Mouse (Mus musculus): ENCODE results near the gene Pomp.
"Not testable (repeated sequence)": the region's sequence is repeated elsewhere in the genome, so short reads cannot be mapped to it uniquely, and the experiment has no call there.

Pomp gene

DNA sequence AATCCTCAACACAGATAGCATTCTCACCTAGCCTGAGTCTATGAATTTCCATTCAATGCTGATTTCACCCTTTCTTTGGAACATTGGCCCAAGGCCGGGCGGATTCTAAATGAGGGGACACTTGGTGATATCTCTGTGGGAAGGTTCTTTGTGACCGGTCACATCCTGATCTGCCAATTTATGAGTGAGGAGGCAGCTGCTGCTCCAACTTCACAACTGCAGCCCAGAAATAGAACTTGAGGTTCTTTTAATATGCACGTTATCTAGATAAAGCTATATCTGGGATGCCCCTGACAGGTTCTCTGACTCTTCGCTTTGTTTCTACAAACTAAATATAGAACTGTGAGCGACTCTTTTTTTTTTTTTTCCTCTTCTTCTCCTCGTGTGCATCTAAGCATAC lies 10.1 kb upstream of the Pomp start:
- no peak for DNase-seq (ENCODE audit: low spot score in 2 of 2)

DNA sequence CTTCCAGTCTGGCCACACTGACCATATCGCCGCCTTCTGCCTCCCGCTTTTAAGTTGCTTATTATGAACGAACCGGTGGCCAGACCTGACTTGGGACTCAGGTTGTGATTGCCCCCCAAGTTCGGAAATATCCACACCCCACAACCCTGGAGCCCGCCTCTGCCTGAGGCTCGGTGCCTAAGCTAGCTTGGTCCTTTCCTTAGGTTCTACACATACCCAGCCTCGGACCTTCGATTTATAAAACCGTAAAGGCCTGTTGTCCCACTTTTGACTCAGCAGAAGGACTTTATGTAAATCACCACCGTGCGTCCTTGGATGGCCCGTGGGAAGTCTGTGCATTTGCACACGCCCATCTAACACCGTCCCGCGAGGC lies 199 bp upstream of the Pomp start:
- no peak for DNase-seq (ENCODE audit: low spot score in 2 of 2)

DNA sequence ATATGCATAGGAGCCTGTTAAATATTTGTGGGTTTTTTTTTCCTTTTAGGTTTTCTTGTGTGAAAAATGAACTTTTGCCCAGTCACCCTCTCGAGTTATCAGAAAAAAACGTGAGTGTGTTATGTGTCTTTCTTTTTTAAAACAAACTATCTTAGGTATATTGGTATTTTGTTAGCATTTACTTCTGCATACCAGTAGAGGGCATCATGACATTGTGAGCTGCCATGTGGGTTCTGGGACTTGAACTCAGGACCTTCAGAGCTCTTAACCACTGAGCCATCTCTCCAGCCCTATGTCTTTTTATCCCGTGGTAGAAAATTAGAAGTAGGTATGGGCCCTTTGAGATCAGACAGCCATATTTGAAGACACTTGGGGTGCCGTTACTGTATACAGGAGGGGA lies 8.4 kb downstream of the Pomp start:
- no peak for DNase-seq (ENCODE audit: low spot score in 2 of 2)

DNA sequence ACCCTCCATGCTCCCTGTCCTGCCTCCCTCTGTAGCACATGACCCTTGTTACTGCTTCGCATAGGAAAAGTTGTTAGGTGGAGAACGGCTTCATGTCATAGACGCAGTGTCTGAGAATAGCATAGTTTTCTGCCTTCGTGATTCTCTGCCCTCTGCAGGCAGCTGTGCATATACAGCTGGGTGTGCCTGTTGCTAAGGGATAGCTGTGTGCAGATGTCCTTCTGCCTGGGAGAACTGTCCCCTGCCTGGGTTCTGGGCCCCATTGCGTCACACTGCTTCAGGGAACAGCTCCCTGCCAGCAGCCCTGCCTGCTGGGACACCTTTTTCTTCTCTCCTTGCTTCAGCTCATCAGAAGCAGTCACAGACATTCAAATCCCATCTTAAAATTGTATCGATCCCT lies 9.3 kb downstream of the Pomp start:
- no peak for DNase-seq (ENCODE audit: low spot score in 2 of 2)

DNA sequence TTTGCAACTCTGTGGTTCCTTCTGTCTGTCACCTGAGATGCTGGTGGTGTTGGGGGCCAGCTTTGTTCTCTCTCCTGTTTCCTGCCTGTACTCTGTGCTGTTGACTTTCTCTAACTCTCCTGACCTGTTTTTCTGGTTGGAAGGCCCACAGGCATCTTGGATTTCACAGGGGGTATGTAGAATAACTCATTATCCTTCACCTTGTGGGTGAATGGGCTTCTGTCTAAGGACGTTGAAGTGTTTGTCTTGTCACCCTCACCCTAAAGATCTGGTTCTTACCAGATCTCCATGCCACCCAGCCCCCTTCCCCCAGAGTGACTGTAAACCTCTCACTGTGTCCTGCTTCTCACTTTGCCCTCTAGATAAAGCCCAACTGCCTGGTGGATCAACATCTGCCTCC lies 10.0 kb downstream of the Pomp start:
- DNase-seq (ENCODE audit: low spot score in 2 of 2) = no peak

DNA sequence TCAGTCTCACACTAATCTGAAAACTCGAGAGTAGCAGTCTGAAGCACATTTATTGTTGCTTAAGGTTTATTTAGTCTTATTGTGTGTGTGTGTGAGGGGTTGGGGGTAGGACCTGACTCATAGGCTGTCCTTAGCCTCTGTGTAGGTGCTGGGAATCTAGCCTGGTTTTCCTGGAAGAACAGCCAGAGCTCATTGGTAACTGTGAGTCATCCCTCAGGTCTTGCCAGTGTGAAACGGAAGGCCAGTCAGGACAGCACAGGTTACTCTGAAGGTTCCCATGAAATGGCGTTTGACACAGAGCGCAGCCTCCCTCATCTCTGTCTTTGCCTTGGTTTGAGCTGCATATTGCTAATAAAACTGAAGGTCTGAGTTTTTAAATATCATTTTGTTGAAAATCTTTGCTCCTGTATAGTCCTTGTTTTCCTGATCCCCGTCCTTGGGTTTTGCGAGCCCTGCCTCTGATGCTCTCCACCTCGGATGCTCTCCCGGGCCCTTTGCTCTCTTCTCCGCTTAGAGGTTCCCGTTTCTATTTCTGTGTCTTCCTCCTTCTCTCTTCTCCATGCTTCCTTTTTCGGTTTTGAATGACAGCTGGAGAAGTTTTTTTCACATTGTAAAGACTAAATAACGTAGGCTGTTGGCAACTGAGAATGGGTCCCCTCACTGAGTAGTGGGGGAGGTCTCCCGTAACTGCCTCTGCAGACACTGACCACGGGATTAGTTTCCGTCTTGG lies 11.0 kb downstream of the Pomp start:
- DNase-seq (ENCODE audit: low spot score in 2 of 2) = no peak

DNA sequence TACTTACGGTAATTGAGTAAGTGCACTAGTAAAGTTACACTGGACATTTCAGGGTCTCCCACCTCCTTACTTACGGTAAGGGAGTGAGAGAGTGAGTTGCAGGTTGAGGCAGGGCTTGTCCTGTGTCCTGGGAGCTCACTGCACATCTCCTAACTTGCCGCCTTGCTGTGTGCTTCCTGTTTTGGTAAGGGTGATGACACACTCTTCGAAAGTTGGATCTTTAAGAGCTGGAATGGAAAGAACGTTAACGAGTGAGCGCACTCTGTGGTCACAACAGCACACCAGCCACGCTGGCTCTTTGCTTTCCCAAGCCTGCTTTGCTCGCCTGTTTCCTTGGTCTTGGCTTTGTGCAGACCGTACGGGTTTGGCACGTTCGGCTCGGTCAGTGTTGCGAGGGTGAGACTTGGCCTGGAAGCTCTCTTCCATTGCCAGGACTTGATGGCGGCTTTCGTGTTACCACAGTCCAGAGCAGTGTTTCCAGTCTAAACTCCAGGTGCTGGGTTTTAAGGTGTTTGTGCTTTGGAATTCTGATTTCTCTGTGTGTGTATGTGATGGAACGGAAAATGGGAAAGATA lies 14.3 kb downstream of the Pomp start:
- DNase-seq (ENCODE audit: low spot score in 2 of 2) = no peak

DNA sequence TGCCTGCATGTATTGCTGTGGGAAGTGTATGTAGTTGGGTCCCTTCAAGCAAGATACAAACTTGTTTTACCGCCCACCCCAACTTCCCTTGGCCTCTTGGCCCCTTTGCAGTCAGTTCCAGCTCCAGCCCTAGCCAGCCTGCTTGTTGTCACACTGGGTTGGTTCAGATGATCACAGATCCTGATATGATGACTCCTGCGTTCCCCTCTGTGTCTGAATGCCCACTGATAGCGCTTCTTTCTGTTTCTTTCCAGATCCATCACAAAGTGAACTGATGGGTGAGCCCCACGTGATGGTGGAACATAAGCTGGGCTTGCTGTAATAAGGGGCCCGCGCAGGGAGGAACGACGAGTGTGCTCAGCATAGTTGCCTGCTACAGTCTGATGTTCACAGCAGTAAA lies 14.9 kb downstream of the Pomp start:
- DNase-seq (ENCODE audit: low spot score in 2 of 2) = no peak

DNA sequence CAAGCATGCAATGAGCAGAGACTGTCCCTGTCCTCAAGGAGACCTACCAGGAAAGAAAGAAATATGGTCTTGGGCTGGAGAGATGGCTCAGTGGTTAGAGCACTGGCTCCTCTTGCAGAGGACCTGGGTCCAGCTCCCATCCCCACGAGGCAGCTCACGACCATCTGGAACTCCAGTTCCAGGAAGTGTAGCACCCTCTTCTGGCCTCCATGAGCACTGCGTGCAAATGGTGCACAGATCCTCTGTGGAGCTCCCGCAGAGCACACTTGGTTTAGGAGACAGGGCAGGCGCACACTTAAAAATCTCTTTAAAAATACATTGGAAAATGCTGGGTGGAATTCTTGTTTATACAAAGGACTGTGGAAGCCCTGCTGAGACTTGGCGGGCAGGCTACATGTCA lies 17.3 kb downstream of the Pomp start:
- DNase-seq (ENCODE audit: low spot score in 2 of 2) = peak in 1 of 2 experiments; percentile 18

DNA sequence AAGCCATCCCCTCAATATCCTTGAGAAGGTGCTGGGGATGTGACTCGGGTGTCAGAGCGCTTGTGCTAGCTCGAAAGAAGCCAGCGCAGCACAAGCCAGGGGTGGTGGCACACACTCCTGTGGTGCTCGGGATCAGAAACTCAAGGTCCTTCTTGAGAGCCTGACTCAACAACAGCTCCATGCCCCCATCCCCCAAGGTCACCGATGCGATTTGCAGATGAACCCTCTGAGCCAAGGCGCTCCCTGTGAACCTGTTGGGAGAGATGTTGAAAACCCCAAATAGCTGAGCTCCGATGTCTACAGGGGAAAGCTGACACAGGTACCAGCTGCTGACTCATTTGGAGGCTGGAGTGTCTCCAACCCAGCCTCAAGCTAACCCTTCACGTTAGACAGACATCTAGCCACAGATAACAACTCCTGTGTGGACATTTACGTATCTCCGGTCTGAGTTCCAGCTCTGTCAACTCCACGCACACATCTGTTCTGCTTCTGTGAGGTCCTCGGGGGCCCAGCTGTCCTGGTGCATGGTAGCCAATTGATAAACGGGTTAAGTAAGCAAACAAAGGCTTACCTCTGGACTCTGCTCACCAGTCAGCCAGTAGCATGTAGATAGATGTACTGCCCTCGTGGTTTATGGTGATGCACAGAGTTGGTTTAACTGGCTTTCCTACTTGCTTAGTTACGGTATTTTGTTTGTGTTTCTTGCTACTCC lies 19.9 kb downstream of the Pomp start:
- DNase-seq (ENCODE audit: low spot score in 2 of 2) = no peak

DNA sequence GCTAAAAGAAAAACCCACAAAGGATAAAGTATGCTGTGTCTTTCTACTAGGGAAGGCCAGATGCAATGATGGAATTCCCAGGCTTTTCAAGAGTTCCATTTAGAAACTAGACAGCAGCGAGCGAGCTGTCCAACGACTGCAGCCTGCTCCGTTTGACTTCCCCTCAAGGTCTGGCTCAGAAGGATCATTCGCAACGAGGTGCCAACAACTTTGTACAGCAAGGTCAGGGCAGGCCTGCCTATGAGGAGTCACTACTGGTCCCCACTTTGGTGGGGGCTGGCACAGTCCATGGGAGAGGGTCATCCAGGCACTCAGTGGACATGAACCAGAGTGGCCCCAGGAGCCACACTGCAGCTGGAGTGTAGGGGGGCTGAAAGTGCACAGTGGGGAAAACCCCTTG lies 23.3 kb downstream of the Pomp start:
- no peak for DNase-seq (ENCODE audit: low spot score in 2 of 2)

DNA sequence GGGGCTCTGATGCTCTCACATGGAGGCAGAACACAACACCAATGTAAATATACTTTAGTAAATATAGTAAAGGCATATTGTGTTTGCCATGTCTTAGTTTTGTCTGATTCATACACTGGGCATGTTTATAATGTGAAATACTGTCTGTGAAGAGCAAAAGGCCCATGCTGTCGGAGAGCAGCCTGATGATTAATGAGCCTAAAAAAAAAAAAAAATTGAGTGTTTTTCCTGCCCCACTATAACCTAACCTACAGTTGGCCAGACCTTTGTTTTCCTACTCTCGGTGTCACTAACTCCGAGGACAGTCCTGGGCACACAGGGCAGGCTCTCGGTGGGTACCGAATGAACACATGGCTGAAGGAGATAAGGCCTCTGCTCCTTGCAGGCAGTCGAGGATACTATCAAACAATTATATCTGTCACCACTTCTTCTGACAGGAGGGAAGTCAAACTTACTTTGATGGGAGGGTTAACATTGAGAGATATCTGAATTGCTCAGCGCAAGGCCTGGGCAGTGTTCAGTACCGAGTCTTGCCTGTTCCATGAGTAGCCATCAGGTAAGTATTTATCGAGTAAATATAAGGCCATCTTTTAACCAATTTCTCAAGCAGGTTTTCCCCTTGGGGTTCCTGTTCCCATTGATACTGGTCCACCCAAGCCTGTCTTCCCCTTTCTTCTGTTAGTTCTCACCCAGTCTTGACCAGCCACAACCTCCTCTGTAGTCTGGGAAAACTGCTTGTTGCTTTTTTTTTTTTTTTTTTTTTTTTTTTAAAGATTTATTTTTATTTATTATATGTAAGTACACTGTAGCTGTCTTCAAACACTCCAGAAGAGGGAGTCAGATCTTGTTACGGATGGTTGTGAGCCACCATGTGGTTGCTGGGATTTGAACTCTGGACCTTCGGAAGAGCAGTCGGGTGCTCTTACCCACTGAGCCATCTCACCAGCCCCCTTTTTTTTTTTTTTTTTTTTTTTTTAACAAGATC lies 28.3 kb downstream of the Pomp start:
- no peak for DNase-seq (ENCODE audit: low spot score in 2 of 2)

DNA sequence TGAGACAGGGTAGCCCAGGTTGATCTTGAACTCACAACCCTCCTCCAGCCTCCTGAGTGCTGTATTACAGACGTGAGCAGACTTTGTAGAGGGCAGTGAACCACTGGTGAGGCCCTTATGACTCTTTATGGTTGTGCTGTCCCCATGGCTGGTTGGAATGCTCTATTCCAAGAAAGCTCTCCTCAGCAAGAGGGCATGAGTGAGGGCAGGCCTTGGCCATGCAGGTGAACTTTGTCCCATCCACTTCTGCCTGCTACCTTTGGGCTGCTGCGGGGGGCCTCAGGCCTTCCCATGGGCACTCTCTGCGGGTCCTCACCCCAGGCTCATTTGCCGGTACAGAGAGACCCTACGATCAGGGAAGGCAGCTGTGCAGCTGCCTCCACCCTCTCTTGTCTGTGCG lies 32.5 kb downstream of the Pomp start:
- DNase-seq (ENCODE audit: low spot score in 2 of 2) = no peak

DNA sequence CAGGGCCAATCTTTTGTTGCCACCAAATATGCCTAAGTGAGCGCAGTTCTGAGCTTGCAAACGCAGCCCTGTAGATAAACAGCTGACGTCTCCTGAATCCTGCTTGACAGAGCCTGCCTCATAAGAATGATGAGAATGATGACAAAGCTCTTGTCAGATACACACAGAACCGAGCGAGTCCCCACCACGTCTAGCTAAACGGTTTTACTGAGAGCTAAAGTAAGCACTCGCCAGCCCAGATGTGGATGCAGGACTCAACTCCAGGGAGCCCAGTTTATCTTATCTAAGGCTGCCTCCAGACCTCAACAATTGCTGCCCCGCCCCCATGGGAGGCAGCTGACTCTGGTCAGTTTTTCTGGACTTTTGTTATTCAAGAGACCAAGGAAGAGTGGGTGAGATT lies 32.9 kb downstream of the Pomp start:
- no peak for DNase-seq (ENCODE audit: low spot score in 2 of 2)

DNA sequence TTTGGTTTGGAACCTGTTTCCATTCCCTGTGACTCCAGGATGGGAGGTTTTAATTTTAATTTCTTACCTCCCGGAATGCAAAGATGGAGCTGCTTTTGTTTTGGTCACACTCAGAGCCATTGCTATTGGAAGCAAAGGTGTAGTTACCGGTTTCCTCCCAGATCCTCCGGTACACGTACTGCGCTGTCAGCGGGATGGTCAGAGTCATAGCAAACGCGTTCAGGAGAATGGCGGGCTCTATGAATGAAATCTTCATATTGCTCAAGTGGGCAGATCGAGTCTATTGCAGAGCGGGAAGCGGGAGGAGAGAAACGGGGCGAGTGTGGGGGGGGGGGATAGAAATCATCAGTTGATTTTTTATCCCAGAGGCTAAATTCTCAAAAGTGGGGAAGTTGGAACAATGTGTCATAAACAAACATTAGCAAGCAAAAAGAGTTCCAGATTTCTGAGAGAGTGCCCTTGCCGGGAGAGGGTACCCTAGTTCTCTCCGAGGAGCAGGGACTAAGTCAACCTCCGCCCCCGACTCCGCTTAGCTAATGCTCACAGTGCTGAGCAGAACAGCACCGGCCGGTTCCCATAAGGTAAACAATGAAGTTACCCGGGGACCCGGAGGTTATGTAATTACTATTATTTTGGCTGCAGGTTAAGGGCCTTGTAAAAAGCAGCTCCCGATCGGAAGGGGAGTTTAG lies 33.6 kb downstream of the Pomp start:
- peak in 1 of 2 experiments; percentile 15 for DNase-seq (ENCODE audit: low spot score in 2 of 2)

DNA sequence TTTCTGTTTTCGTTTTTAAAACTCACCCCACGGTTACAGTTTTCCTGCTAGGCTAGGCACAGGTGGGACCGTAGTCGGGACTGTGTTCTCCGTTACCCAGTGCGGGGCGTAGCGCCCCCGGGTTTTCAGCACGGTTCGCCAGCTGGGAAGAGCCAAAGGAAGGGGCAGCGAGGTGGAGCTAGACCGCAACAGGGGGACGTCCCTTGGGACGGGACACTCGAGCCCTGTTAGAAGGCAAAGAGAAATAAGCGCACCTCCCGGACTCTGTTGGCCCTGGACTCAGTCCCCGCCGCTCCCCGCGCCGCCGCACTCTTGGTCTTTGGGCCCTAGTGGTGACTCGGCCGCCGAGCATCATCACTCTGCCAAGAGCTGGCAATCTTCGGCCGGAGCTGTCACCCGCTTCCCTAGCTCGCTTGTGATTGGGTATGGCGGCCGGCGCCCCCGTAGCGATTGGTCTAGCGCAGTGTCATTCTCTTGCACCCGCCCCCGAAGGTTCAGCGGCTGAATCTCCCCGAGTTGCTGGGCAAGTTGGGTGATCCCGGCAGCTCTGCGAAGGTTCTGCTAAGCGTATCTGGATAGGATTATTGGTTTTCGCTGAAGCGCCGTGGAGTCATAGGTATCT lies 34.3 kb downstream of the Pomp start, which contains the start of gene Slc46a3:
Slc46a3 (minus strand) TSS at position 361 of the 622 bp plus-strand sequence.
- DNase-seq (ENCODE audit: low spot score in 2 of 2) = peak; percentile 93 to 98

DNA sequence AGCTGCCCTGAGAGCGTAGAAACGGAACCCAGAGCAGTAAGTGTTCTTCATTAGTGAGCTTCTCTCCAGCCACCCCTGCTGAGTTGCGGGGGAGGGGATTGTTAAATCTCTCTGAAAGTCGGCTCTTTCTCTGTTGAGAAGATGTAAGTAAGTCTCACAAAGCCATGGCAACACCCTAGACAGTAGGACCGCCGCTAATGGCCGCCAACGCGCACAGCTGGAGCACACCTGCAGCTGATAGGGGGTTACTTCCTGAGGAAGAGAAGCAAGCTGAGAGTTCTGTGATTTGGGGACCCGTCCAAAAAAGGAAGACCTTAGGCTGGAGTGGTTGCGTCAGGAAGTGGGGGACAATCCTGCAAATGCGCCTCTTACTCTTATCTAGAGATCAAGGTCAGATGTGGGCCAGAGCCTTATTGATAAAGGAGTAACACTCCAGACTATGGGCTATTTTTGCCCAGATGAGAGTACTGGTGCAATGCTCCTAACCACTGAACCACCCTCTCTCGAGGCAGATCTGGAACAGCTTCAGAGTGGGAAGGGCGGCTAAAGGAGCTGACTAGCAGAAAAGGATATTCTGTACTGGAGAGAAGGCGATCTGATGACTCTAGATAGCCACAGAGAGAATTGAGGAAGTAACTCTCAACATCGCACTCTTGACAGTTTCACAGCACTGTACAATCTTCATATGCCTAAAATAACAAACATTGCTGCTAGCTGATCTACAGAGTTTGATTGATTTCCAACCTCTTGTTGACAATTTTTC lies 35.4 kb downstream of the Pomp start:
- no peak for DNase-seq (ENCODE audit: low spot score in 2 of 2)

DNA sequence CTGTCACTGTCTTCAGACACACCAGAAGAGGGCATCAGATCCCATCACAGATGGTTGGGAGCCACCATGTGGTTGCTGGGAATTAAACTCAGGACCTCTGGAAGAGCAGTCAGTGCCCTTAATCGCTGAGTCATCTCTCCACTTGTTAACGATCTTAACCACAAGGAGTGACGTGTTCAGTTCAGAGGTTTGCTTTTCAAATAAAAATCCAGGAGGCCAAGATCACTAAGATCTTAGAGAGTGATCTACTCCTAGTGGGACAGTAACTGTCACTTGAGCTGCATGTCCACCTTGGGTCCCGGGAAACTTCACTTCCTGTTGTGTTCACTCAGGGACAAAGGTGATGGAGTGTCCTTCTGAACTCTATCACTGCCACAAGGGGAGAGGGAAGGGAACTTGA lies 36.2 kb downstream of the Pomp start:
- not testable (repeated sequence) for DNase-seq (ENCODE audit: low spot score in 2 of 2)

DNA sequence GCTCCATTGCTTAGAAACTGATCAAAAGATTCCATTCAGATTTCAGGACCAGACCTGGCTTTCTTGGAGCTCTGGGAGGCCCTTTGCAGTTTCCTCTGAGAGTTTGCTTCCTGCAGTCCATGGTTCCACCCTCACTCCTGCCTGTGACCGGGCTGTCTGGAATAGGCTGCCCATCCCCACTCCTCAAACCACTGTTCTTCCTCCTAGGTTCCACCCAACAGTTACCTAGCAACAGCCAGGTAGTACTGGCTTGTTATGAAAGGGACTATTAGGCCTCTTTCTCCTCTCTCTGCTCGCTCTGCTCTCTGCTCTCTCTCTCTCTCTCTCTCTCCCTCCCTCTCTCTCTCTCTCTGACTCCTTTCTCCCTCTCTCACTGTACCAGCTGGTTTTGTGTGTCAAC lies 38.0 kb downstream of the Pomp start:
- DNase-seq (ENCODE audit: low spot score in 2 of 2) = no peak

DNA sequence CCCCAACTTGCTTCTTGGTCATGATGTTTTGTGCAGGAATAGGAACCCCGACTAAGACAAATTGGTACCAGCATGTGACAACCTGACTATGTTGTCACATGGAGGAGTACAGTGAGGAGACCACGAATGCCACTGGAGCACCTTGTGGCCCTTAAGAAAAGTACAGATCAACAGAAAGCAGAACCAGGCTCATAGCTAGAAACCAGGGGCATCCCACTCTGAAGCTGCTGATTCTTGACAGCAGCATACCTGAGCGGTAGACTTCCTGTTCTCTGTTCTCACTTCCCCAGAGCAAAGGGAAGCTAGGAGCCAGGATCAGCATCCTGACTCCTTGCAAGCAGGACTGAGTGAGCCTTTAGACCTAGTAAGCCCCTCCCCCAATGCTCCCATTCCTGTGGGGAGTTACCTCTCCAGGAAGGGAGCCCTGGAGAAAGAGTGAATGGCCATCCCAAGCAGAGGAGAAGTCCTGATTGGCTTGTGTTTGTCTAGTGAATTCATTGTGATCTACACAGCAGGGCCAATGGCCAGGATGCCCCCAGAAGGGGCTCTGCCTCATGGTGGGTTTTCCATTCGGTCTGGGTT lies 38.8 kb downstream of the Pomp start:
- no peak for DNase-seq (ENCODE audit: low spot score in 2 of 2)

Data from cerebellum, postnatal 4 days (tissue).